In genomic region chr5:150260054-150260386, GRCm38 (mm10) we compare ENCODE assay signal across 7 mouse cellular contexts.
DNase-seq lines count a peak whose midpoint lies in the region; ATAC-seq and TF ChIP-seq lines count a peak whose summit lies in the region.

No protein-coding gene starts in this region.

- no peak overlapping the region for H3K27ac ChIP-seq in lung, embryonic 16.5 days (ENCODE audit: low read length)
- peak overlapping the region; percentile 98 for H3K27ac ChIP-seq in forebrain, postnatal 0 days (ENCODE audit: low read depth, low read length)
- no peak overlapping the region for H3K27ac ChIP-seq in liver, embryonic 11.5 days (ENCODE audit: low read depth, low read length)
- peak overlapping the region; percentile 67 for H3K27ac ChIP-seq in stomach, embryonic 15.5 days

- ATAC-seq in lung, embryonic 16.5 days (ENCODE audit: low read depth): no peak
- ATAC-seq in forebrain, postnatal 0 days: peak; percentile 38
- no peak for ATAC-seq in liver, embryonic 11.5 days (replicated peaks; ENCODE audit: low FRiP score)
- ATAC-seq in stomach, embryonic 15.5 days (ENCODE audit: insufficient read depth, low FRiP score, low read depth): no peak

- no peaks in the 10 kb centered on the region for H3K27me3 ChIP-seq in lung, embryonic 16.5 days (ENCODE audit: control insufficient read depth, insufficient read depth, low read depth, low read length)
- no peaks in the 10 kb centered on the region for H3K27me3 ChIP-seq in forebrain, postnatal 0 days (ENCODE audit: insufficient read depth, low read length)
- H3K27me3 ChIP-seq in liver, embryonic 11.5 days (replicated peaks; ENCODE audit: control insufficient read depth, insufficient read depth, low read length): no peaks in the 10 kb centered on the region
- H3K27me3 ChIP-seq in stomach, embryonic 15.5 days (replicated peaks): no peaks in the 10 kb centered on the region

- WGBS in lung, embryonic 16.5 days: 22% methylated on average over 9 of the region's 9 CpGs
- WGBS in forebrain, postnatal 0 days: 20% methylated on average over 9 of the region's 9 CpGs
- WGBS in liver, embryonic 11.5 days: 41% methylated on average over 9 of the region's 9 CpGs
- WGBS in stomach, embryonic 15.5 days: 34% methylated on average over 9 of the region's 9 CpGs

- no peak for DNase-seq in lung, postnatal 14 days
- no peak for DNase-seq in forebrain, postnatal 0 days
- no peak for DNase-seq in liver, embryonic 11.5 days (ENCODE audit: low spot score)
- DNase-seq in adipocyte (ENCODE audit: low spot score): no peak
- no peak for DNase-seq in right cerebral cortex, adult 2 months (ENCODE audit: low spot score in 2 of 2)

- peak overlapping the region; percentile 75 for H3K4me2 ChIP-seq in lung, embryonic 16.5 days (ENCODE audit: low read depth, low read length)
- peak overlapping the region; percentile 68 for H3K4me2 ChIP-seq in forebrain, postnatal 0 days (ENCODE audit: low read depth)
- H3K4me2 ChIP-seq in liver, embryonic 11.5 days: peak overlapping the region; percentile 81
- peak overlapping the region; percentile 96 for H3K4me2 ChIP-seq in stomach, embryonic 15.5 days

- peaks cover 11% of the 10 kb centered on the region; the same call in 1 of the 2 replicates for H3K4me1 ChIP-seq in lung, embryonic 16.5 days (replicated peaks; ENCODE audit: control insufficient read depth, insufficient read depth, low read length)
- H3K4me1 ChIP-seq in forebrain, postnatal 0 days (ENCODE audit: insufficient read depth): 0 out of 2 replicates have a peak, but pooled peaks cover 7% of the 10 kb centered on the region
- peaks cover 3% of the 10 kb centered on the region; the same call in 1 of the 2 replicates for H3K4me1 ChIP-seq in liver, embryonic 11.5 days (replicated peaks; ENCODE audit: control insufficient read depth, insufficient read depth, low read length)
- peaks cover 9% of the 10 kb centered on the region for H3K4me1 ChIP-seq in stomach, embryonic 15.5 days

- no peaks in the 10 kb centered on the region for H3K9me3 ChIP-seq in lung, embryonic 16.5 days (ENCODE audit: control insufficient read depth, low read length)
- H3K9me3 ChIP-seq in forebrain, postnatal 0 days (ENCODE audit: low read length): no peaks in the 10 kb centered on the region
- no peaks in the 10 kb centered on the region for H3K9me3 ChIP-seq in liver, embryonic 11.5 days (ENCODE audit: control insufficient read depth, low read length)
- no peaks in the 10 kb centered on the region for H3K9me3 ChIP-seq in stomach, embryonic 15.5 days

- H3K9ac ChIP-seq in lung, embryonic 16.5 days (ENCODE audit: low read length): peak overlapping the region; percentile 60
- peak overlapping the region; percentile 90 for H3K9ac ChIP-seq in forebrain, postnatal 0 days
- H3K9ac ChIP-seq in liver, embryonic 11.5 days (ENCODE audit: low read depth, low read length): no peak overlapping the region
- H3K9ac ChIP-seq in stomach, embryonic 15.5 days: peak overlapping the region; percentile 44; the same call in 1 of the 2 replicates

- no peaks in the 10 kb centered on the region for H3K36me3 ChIP-seq in lung, embryonic 16.5 days (ENCODE audit: control insufficient read depth, insufficient read depth, low read length)
- H3K36me3 ChIP-seq in forebrain, postnatal 0 days (ENCODE audit: insufficient read depth): no peaks in the 10 kb centered on the region
- H3K36me3 ChIP-seq in liver, embryonic 11.5 days (ENCODE audit: control insufficient read depth, insufficient read depth, low read length): no peaks in the 10 kb centered on the region
- no peaks in the 10 kb centered on the region for H3K36me3 ChIP-seq in stomach, embryonic 15.5 days

- no peak for TF ChIP-seq CTCF in forebrain, postnatal 0 days (IDR thresholded peaks at IDR 0.05; ENCODE audit: low read depth)

- H3K4me3 ChIP-seq in lung, embryonic 16.5 days (ENCODE audit: low read length): peak overlapping the region; percentile 47
- H3K4me3 ChIP-seq in forebrain, postnatal 0 days (ENCODE audit: low read depth, low read length): peak overlapping the region; percentile 60
- H3K4me3 ChIP-seq in liver, embryonic 11.5 days (ENCODE audit: low read depth, low read length): peak overlapping the region; percentile 43
- H3K4me3 ChIP-seq in stomach, embryonic 15.5 days (replicated peaks): peak overlapping the region; percentile 48

Comparison
In these comparisons a context has a peak if more than half of its experiments do, and no peak if none do; other contexts are left out.
1. H3K27ac ChIP-seq: peak in forebrain, postnatal 0 days (single experiment) and stomach, embryonic 15.5 days (single experiment); none in lung, embryonic 16.5 days (single experiment) and liver, embryonic 11.5 days (single experiment).
2. Peak in every context shown above with its lines, with median percentiles within 50 percentile points of each other: H3K4me2 ChIP-seq and H3K4me3 ChIP-seq.